Mouse (Mus musculus) erythroblast, embryonic 14.5 days (primary cell): ENCODE measurements around the gene Spag6l.

Experiments
- GATA1 ChIP-seq: IDR thresholded peaks from 2 replicates; pipeline ENCODE4 v1.6.1; 2012; ENCODE audit warnings: low read length, inconsistent platforms, mixed read lengths
- TAL1 ChIP-seq: IDR thresholded peaks from 3 replicates; pipeline ENCODE4 v1.6.1; 2012; ENCODE audit warnings: low read length, inconsistent platforms, mixed read lengths

DNA sequence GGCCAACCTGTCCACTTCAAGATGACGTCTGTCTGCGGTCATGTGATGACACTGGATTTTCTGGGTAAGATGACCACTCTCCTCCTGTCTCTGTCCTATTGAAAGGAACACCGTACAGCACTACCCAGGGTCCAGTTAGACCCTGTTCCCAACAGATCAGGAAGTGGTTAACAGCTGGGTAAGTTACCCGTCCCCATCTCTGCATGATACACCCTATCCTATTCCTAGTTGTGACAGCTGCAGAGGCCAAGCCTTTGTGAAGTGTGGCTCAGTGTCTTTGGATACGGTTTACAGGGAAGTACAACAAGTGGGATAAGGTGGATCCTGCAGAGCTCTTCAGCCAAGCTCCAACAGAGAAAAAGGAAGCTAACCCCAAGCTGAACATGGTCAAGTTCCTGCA lies 49.8 kb upstream of the Spag6l start:
- TF ChIP-seq GATA1, result no peak
- TF ChIP-seq TAL1, result no peak
